Mouse (Mus musculus): Measurements from ENCODE around the gene 5730455P16Rik. TPM values are rescaled to one million over a fixed set of nuclear protein-coding genes. Genes with fewer than 3 reads are reported as not detected.
A peak's percentile ranks its signal among the peaks of the same experiment; 100 is the strongest.
"Not testable (repeated sequence)": the region's sequence is repeated elsewhere in the genome, so short reads cannot be mapped to it uniquely, and the experiment has no call there.

Gene 5730455P16Rik
- 21.6 and 26.5 TPM in 2 replicates for polyA plus RNA-seq (2014; fragmentation: Nextera tagmentation; extraction: Ambion mirVana)

DNA sequence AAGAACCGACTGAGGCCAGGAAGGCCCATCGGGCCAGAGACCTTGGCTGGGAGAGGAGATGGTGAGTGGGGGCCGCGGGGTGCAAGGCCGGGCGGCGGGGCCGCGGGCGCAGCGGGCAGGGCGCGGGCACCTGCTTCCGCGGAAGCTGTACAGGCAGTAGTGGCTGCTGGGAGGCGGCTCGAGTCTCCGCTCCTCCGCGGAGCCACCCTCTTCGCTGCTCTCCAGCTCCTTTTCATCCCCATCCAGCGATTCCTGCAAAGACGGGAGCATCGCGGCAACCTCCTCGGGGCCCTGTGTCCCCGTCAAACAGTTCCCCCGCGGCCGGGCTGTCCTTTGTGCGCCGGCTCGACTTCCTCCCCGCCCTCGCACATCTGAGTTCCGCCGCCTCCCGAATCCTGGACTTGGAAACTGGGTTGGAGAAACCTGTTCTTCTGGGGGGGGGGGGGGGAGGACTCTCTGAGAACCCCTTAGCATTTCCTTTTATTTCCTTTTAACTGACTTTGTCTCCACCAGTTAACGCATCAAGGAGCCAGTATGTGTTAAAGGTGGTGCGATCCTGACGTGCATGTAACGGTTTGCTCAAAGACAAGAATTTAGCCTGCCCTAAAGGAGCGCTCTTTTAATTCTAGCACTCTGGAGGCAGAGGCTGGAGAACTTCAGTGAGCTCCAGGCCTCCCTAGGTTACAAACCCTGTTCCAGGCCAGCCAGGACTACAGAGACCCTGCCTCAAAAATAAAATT lies at the start of gene 5730455P16Rik:
TSS of gene 5730455P16Rik (minus strand) at position 323 of the 740 bp plus-strand sequence.
- 3% methylated on average over 41 of the region's 43 CpGs for WGBS
- Histone ChIP-seq H3K36me3 (ENCODE audit: control insufficient read depth, insufficient read depth, low read length) (0 out of 2 replicates have a peak, but pooled peaks cover 6% of the 10 kb centered on the region), H3K27me3 (ENCODE audit: control insufficient read depth, insufficient read depth, low read length) (no peaks in the 10 kb centered on the region), H3K4me1 (ENCODE audit: control insufficient read depth, insufficient read depth, low read length) (peaks cover 8% of the 10 kb centered on the region), H3K4me3 (ENCODE audit: low read depth, low read length) (peak within 1 kb of the TSS; percentile 50), H3K27ac (ENCODE audit: low read depth, low read length) (peak within 1 kb of the TSS; percentile 78), H3K9me3 (ENCODE audit: control insufficient read depth, low read length) (no peaks in the 10 kb centered on the region), H3K4me2 (peak within 1 kb of the TSS; percentile 59), H3K9ac (ENCODE audit: low read length) (peak within 1 kb of the TSS; percentile 78)
- DNase-seq (ENCODE audit: low spot score, missing footprints) (peak; percentile 98), ATAC-seq (ENCODE audit: low FRiP score) (peak; percentile 83)

- H3K4me1 ChIP-seq (ENCODE audit: control insufficient read depth, insufficient read depth, low read length); H3K27ac ChIP-seq (ENCODE audit: low read depth, low read length); ATAC-seq (ENCODE audit: low FRiP score); H3K9me3 ChIP-seq (ENCODE audit: control insufficient read depth, low read length); H3K9ac ChIP-seq (ENCODE audit: low read length); H3K27me3 ChIP-seq (ENCODE audit: control insufficient read depth, insufficient read depth, low read length); DNase-seq (ENCODE audit: low spot score, missing footprints); H3K36me3 ChIP-seq (ENCODE audit: control insufficient read depth, insufficient read depth, low read length); H3K4me2 ChIP-seq; H3K4me3 ChIP-seq (ENCODE audit: low read depth, low read length): not testable (repeated sequence)
- 79% methylated on average over 16 of the region's 16 CpGs for WGBS
Observed at GRCm38 (mm10) chr11:80426029-80426813, 48.4 kb upstream of the 5730455P16Rik start.

- no peaks in the 10 kb centered on the region for H3K36me3 ChIP-seq (ENCODE audit: control insufficient read depth, insufficient read depth, low read length)
- no peak overlapping the region for H3K9ac ChIP-seq (ENCODE audit: low read length)
- no peaks in the 10 kb centered on the region for H3K9me3 ChIP-seq (ENCODE audit: control insufficient read depth, low read length)
- H3K27ac ChIP-seq (ENCODE audit: low read depth, low read length): no peak overlapping the region
- no peak for DNase-seq (ENCODE audit: low spot score, missing footprints)
- peaks cover 8% of the 10 kb centered on the region for H3K4me1 ChIP-seq (ENCODE audit: control insufficient read depth, insufficient read depth, low read length)
- no peaks in the 10 kb centered on the region for H3K27me3 ChIP-seq (ENCODE audit: control insufficient read depth, insufficient read depth, low read length)
- ATAC-seq (ENCODE audit: low FRiP score): no peak
- no peak overlapping the region for H3K4me2 ChIP-seq
- H3K4me3 ChIP-seq (ENCODE audit: low read depth, low read length): no peak overlapping the region
- WGBS: 61% methylated on average over 5 of the region's 5 CpGs
Observed at GRCm38 (mm10) chr11:80425247-80425778, 47.5 kb upstream of the 5730455P16Rik start.

DNA sequence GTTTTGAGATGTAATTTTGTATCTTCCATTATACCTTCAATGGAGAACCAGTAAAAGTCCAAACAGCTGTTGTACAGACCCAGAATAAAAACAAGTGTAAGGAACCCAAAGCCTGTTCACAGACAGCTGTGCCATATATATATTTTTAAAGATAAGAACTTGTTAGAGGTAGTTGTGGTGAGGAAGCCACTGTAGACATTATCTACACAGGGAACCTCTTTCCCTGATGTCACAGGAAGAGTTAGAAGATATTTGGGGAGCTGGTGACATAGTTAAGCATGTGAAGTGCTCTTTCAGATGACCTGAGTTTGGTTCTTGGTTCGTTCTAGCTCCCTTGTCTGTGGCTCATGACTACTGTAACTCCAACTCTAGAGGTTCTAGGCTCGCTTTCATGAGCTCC lies 46.9 kb upstream of the 5730455P16Rik start:
- no peak for DNase-seq (ENCODE audit: low spot score, missing footprints)
- H3K36me3 ChIP-seq (ENCODE audit: control insufficient read depth, insufficient read depth, low read length): no peaks in the 10 kb centered on the region
- H3K4me3 ChIP-seq (ENCODE audit: low read depth, low read length): no peak overlapping the region
- H3K27me3 ChIP-seq (ENCODE audit: control insufficient read depth, insufficient read depth, low read length): no peaks in the 10 kb centered on the region
- ATAC-seq (ENCODE audit: low FRiP score): no peak
- peaks cover 5% of the 10 kb centered on the region for H3K4me1 ChIP-seq (ENCODE audit: control insufficient read depth, insufficient read depth, low read length)
- no peak overlapping the region for H3K27ac ChIP-seq (ENCODE audit: low read depth, low read length)
- no peak overlapping the region for H3K9ac ChIP-seq (ENCODE audit: low read length)
- no peak overlapping the region for H3K4me2 ChIP-seq
- no peaks in the 10 kb centered on the region for H3K9me3 ChIP-seq (ENCODE audit: control insufficient read depth, low read length)
- WGBS: 75% methylated on average over 2 of the region's 2 CpGs

DNA sequence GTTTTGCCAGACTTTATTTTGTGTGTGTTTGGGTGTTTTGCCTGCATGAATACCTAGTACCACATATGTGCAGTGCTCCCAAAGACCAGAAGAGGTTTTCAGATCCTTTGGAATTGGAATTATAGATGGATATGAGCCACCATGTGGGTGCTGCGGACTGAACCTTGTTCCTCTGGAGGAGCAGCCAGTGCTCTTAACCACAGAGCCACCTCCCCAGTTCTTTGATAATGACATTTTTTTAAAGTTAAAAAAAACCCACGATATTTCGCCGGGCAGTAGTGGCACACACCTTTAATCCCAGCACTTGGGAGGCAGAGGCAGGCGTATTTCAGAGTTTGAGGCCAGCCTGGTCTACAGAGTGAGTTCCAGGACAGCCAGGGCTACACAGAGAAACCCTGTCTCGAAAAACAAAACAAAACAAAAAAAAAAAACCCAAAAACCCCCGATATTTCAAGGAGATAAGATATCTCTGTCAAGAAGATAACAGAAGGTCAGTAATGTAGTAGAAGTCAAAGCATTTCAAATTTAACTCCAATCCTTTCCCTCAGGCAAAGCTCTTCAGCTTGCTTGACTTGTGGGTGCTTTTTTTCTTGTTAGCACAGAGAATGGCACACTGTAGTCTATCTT lies 43.7 kb upstream of the 5730455P16Rik start:
- DNase-seq (ENCODE audit: low spot score, missing footprints): no peak
- Histone ChIP-seq H3K4me1 (ENCODE audit: control insufficient read depth, insufficient read depth, low read length) (no peaks in the 10 kb centered on the region), H3K4me2 (no peak overlapping the region), H3K9me3 (ENCODE audit: control insufficient read depth, low read length) (no peaks in the 10 kb centered on the region; the same call in 1 of the 2 replicates), H3K36me3 (ENCODE audit: control insufficient read depth, insufficient read depth, low read length) (no peaks in the 10 kb centered on the region), H3K4me3 (ENCODE audit: low read depth, low read length) (no peak overlapping the region), H3K9ac (ENCODE audit: low read length) (no peak overlapping the region), H3K27me3 (ENCODE audit: control insufficient read depth, insufficient read depth, low read length) (no peaks in the 10 kb centered on the region), H3K27ac (ENCODE audit: low read depth, low read length) (no peak overlapping the region)
- 85% methylated on average over 7 of the region's 7 CpGs for WGBS
- no peak for ATAC-seq (ENCODE audit: low FRiP score)

DNA sequence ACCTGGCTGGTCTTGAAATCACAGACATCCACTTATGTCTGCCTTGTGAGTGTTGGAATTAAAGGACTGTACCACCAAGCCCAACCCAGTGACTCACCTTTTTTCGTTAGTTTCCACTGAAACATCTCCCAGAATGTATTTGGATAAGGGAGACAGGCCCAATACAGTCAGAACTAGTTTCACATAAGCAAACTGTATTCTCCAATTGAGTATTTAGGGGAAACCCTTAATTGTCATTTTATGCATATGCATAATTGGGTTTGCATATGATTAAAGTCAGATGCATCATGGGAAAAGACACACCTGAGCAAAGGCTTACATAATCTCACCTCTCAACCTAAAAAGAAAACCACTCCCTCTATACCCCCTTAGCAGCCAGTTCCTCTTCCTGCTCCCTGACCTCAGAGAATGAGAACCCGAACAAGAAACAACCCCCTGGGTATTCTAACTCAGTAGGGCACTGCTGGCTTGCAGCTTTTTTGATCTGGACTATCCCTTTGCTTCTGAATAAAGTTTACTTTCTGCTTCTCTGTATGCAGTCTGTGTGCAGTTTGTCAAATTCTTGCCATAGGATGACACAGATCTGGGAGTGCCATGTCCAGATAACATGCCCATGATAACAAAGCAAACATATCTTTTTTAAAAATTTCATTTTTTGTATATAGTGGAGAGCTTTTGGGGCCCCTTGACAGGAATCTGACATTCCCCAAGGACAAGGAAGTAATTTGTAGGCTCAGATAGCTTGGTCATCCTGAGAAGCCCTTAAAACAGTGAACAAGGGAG lies 42.6 kb upstream of the 5730455P16Rik start:
- ATAC-seq (ENCODE audit: low FRiP score): no peak

GRCm38 (mm10) chr11:80419743-80420142 lies 41.9 kb upstream of the 5730455P16Rik start:
- H3K4me3 ChIP-seq (ENCODE audit: low read depth, low read length): no peak overlapping the region
- H3K36me3 ChIP-seq (ENCODE audit: control insufficient read depth, insufficient read depth, low read length): no peaks in the 10 kb centered on the region
- no peak overlapping the region for H3K27ac ChIP-seq (ENCODE audit: low read depth, low read length)
- WGBS: 83% methylated on average over 1 of the region's 1 CpGs
- no peaks in the 10 kb centered on the region; the same call in 1 of the 2 replicates for H3K9me3 ChIP-seq (ENCODE audit: control insufficient read depth, low read length)
- ATAC-seq (ENCODE audit: low FRiP score) (no peak), DNase-seq (ENCODE audit: low spot score, missing footprints) (no peak)
- no peak overlapping the region for H3K4me2 ChIP-seq
- no peaks in the 10 kb centered on the region for H3K27me3 ChIP-seq (ENCODE audit: control insufficient read depth, insufficient read depth, low read length)
- H3K4me1 ChIP-seq (ENCODE audit: control insufficient read depth, insufficient read depth, low read length): no peaks in the 10 kb centered on the region
- no peak overlapping the region for H3K9ac ChIP-seq (ENCODE audit: low read length)

More for the DNA sequence above, 42.6 kb upstream of the 5730455P16Rik start:
- H3K4me1 ChIP-seq (ENCODE audit: control insufficient read depth, insufficient read depth, low read length): no peaks in the 10 kb centered on the region
- no peak overlapping the region for H3K4me3 ChIP-seq (ENCODE audit: low read depth, low read length)
- no peaks in the 10 kb centered on the region for H3K27me3 ChIP-seq (ENCODE audit: control insufficient read depth, insufficient read depth, low read length)
- H3K9ac ChIP-seq (ENCODE audit: low read length): no peak overlapping the region
- H3K27ac ChIP-seq (ENCODE audit: low read depth, low read length): no peak overlapping the region
- no peaks in the 10 kb centered on the region; the same call in 1 of the 2 replicates for H3K9me3 ChIP-seq (ENCODE audit: control insufficient read depth, low read length)
- WGBS: 63% methylated on average over 2 of the region's 2 CpGs
- no peak overlapping the region for H3K4me2 ChIP-seq
- no peaks in the 10 kb centered on the region for H3K36me3 ChIP-seq (ENCODE audit: control insufficient read depth, insufficient read depth, low read length)
- DNase-seq (ENCODE audit: low spot score, missing footprints): no peak

GRCm38 (mm10) chr11:80417085-80417484 lies 39.3 kb upstream of the 5730455P16Rik start:
- 96% methylated on average over 5 of the region's 5 CpGs for WGBS

More at GRCm38 (mm10) chr11:80417085-80417484, 39.3 kb upstream of the 5730455P16Rik start:
- no peaks in the 10 kb centered on the region for H3K36me3 ChIP-seq (ENCODE audit: control insufficient read depth, insufficient read depth, low read length)
- H3K27ac ChIP-seq (ENCODE audit: low read depth, low read length): no peak overlapping the region
- no peaks in the 10 kb centered on the region for H3K4me1 ChIP-seq (ENCODE audit: control insufficient read depth, insufficient read depth, low read length)
- ATAC-seq (ENCODE audit: low FRiP score) (no peak), DNase-seq (ENCODE audit: low spot score, missing footprints) (no peak)
- H3K27me3 ChIP-seq (ENCODE audit: control insufficient read depth, insufficient read depth, low read length): no peaks in the 10 kb centered on the region
- H3K4me3 ChIP-seq (ENCODE audit: low read depth, low read length): no peak overlapping the region
- no peaks in the 10 kb centered on the region; the same call in 1 of the 2 replicates for H3K9me3 ChIP-seq (ENCODE audit: control insufficient read depth, low read length)
- H3K4me2 ChIP-seq: no peak overlapping the region
- H3K9ac ChIP-seq (ENCODE audit: low read length): no peak overlapping the region
